Mouse (Mus musculus): Measurements from ENCODE around the gene Fes.

The Fes gene

GRCm38 (mm10) chr7:80375376-80376039, 12.2 kb downstream of the Fes start:
- DNase-seq (ENCODE audit: extremely low spot score, low read depth, low spot score): no peak

- DNase-seq (ENCODE audit: extremely low spot score, low read depth, low spot score): no peak
Measured at GRCm38 (mm10) chr7:80374733-80375132, 13.0 kb downstream of the Fes start.

GRCm38 (mm10) chr7:80374280-80374679, 13.5 kb downstream of the Fes start:
- DNase-seq (ENCODE audit: extremely low spot score, low read depth, low spot score): no peak

- DNase-seq (ENCODE audit: extremely low spot score, low read depth, low spot score): no peak
Measured at GRCm38 (mm10) chr7:80373850-80374249, 13.9 kb downstream of the Fes start.

- DNase-seq (ENCODE audit: extremely low spot score, low read depth, low spot score): no peak
Measured at GRCm38 (mm10) chr7:80373352-80373751, 14.4 kb downstream of the Fes start.

GRCm38 (mm10) chr7:80372667-80373066, 15.1 kb downstream of the Fes start:
- DNase-seq (ENCODE audit: extremely low spot score, low read depth, low spot score): no peak

- no peak for DNase-seq (ENCODE audit: extremely low spot score, low read depth, low spot score)
Measured at GRCm38 (mm10) chr7:80372166-80372565, 15.6 kb downstream of the Fes start.

GRCm38 (mm10) chr7:80371041-80371751, 16.6 kb downstream of the Fes start, which contains the start of gene Man2a2:
TSS of gene Man2a2 (minus strand) at chr7:80371375.
- no peak for DNase-seq (ENCODE audit: extremely low spot score, low read depth, low spot score)

- DNase-seq (ENCODE audit: extremely low spot score, low read depth, low spot score): no peak
Measured at GRCm38 (mm10) chr7:80370649-80371040, 17.1 kb downstream of the Fes start.

GRCm38 (mm10) chr7:80369967-80370431, 17.7 kb downstream of the Fes start:
- no peak for DNase-seq (ENCODE audit: extremely low spot score, low read depth, low spot score)

GRCm38 (mm10) chr7:80369461-80369860, 18.3 kb downstream of the Fes start:
- DNase-seq (ENCODE audit: extremely low spot score, low read depth, low spot score): no peak

- no peak for DNase-seq (ENCODE audit: extremely low spot score, low read depth, low spot score)
Measured at GRCm38 (mm10) chr7:80368635-80369421, 18.9 kb downstream of the Fes start.

GRCm38 (mm10) chr7:80368009-80368408, 19.7 kb downstream of the Fes start:
- no peak for DNase-seq (ENCODE audit: extremely low spot score, low read depth, low spot score)

- DNase-seq (ENCODE audit: extremely low spot score, low read depth, low spot score): no peak
Measured at GRCm38 (mm10) chr7:80367232-80367631, 20.5 kb downstream of the Fes start.

GRCm38 (mm10) chr7:80365759-80366158, 22.0 kb downstream of the Fes start:
- DNase-seq (ENCODE audit: extremely low spot score, low read depth, low spot score): no peak

- no peak for DNase-seq (ENCODE audit: extremely low spot score, low read depth, low spot score)
Measured at GRCm38 (mm10) chr7:80360435-80360834, 27.3 kb downstream of the Fes start.

- no peak for DNase-seq (ENCODE audit: extremely low spot score, low read depth, low spot score)
Measured at GRCm38 (mm10) chr7:80358039-80358438, 29.7 kb downstream of the Fes start.

GRCm38 (mm10) chr7:80357156-80357555, 30.6 kb downstream of the Fes start:
- no peak for DNase-seq (ENCODE audit: extremely low spot score, low read depth, low spot score)

GRCm38 (mm10) chr7:80356351-80356750, 31.4 kb downstream of the Fes start:
- DNase-seq (ENCODE audit: extremely low spot score, low read depth, low spot score): no peak

GRCm38 (mm10) chr7:80352920-80353319, 34.8 kb downstream of the Fes start:
- no peak for DNase-seq (ENCODE audit: extremely low spot score, low read depth, low spot score)

- DNase-seq (ENCODE audit: extremely low spot score, low read depth, low spot score): no peak
Measured at GRCm38 (mm10) chr7:80350808-80351207, 36.9 kb downstream of the Fes start.

All from hindlimb bud, embryonic 11.5 days (tissue).